Mouse (Mus musculus): ENCODE results near the gene Hnrnpdl. TPM values are rescaled to one million over a fixed set of nuclear protein-coding genes. Genes with fewer than 3 reads are reported as not detected.
A peak's percentile ranks its signal among the peaks of the same experiment; 100 is the strongest.

Hnrnpdl gene
- polyA plus RNA-seq, 1 experiment from 2014 or later: 37.8 TPM

DNA sequence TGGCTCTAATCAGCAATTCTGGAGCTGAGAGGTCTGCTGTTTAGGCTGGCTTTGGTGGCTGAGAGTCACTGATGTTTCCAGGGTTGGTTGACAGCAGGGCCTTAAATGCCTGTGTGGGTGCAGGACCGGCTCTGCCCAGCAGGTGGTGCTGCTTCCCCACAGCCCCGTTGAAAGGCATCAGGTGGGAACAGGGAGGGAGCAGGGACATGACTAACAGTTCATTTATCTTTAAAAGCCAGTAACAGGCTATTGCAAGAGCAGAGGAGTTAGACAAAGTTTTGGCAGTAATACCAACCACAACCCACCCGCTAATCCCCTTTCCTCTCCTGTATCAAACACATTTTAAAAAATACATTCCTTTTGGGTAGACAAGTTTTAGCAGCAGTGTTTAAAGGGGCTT is 30.8 kb upstream of the Hnrnpdl start:
- H3K27me3 ChIP-seq (ENCODE audit: control insufficient read depth, insufficient read depth, low read depth, low read length): no peaks in the 10 kb centered on the region
- ATAC-seq (ENCODE audit: low read depth): peak; percentile 62
- WGBS (ENCODE audit: insufficient replicate concordance): 8% methylated on average over 3 of the region's 3 CpGs
- H3K9me3 ChIP-seq (replicated peaks; ENCODE audit: control insufficient read depth, low read length): no peaks in the 10 kb centered on the region
- H3K27ac ChIP-seq (ENCODE audit: low read length): no peak overlapping the region
- no peaks in the 10 kb centered on the region; the same call in 1 of the 2 replicates for H3K36me3 ChIP-seq (ENCODE audit: control insufficient read depth, insufficient read depth)
- no peaks in the 10 kb centered on the region for H3K4me1 ChIP-seq (ENCODE audit: control insufficient read depth, low read depth, low read length)
- no peak overlapping the region for H3K4me3 ChIP-seq (ENCODE audit: low read depth, low read length)
- no peak overlapping the region for H3K9ac ChIP-seq (ENCODE audit: low read depth, low read length)
- no peak overlapping the region for H3K4me2 ChIP-seq (ENCODE audit: low read depth, low read length)

DNA sequence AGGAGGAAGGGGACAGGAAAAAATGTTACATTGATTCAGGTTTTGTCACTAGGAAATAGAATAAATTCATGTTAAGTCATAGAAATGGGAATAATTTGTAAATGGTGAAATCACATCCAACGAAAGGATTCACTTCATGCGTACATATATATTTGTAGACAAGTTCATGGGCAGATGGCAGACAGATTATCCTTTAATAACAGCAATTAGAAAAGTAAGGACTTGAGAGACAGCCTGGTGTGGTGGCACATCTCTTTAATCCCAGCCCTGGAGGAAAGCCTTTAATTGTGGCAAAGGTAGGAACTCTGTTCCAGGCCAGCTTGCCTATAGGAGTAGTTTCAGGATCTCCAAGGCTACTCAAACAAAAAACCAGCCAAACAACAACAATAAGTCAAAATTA is 30.1 kb upstream of the Hnrnpdl start:
- no peaks in the 10 kb centered on the region; the same call in 1 of the 2 replicates for H3K36me3 ChIP-seq (ENCODE audit: control insufficient read depth, insufficient read depth)
- H3K4me3 ChIP-seq (ENCODE audit: low read depth, low read length): no peak overlapping the region
- H3K27ac ChIP-seq (ENCODE audit: low read length): no peak overlapping the region
- H3K27me3 ChIP-seq (ENCODE audit: control insufficient read depth, insufficient read depth, low read depth, low read length): no peaks in the 10 kb centered on the region
- WGBS (ENCODE audit: insufficient replicate concordance): 74% methylated on average over 2 of the region's 2 CpGs
- no peak for ATAC-seq (ENCODE audit: low read depth)
- no peak overlapping the region for H3K9ac ChIP-seq (ENCODE audit: low read depth, low read length)
- H3K4me1 ChIP-seq (ENCODE audit: control insufficient read depth, low read depth, low read length): no peaks in the 10 kb centered on the region
- no peaks in the 10 kb centered on the region for H3K9me3 ChIP-seq (replicated peaks; ENCODE audit: control insufficient read depth, low read length)
- H3K4me2 ChIP-seq (ENCODE audit: low read depth, low read length): no peak overlapping the region

DNA sequence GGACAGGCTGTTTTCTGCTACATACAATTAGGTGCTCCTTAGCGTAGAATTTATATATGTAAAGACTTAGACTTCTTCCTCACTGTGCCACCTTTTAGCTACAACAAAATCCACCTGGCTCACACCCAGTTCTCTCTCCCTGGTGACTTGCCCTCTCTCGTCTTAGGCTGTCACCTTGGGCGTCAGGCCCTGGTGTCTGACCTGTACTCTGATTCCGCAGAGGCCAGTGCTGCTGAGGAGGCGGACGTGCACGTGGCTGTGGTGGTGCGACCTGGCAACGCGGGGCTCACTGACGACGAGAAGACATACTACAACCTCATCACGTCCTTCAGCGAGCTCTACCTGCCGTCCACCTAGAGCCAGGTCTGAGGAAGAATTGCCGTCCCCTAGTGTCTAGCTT is 28.1 kb upstream of the Hnrnpdl start:
- Histone ChIP-seq H3K4me3 (ENCODE audit: low read depth, low read length) (no peak overlapping the region), H3K4me2 (ENCODE audit: low read depth, low read length) (no peak overlapping the region), H3K27me3 (ENCODE audit: control insufficient read depth, insufficient read depth, low read depth, low read length) (no peaks in the 10 kb centered on the region), H3K9me3 (replicated peaks; ENCODE audit: control insufficient read depth, low read length) (no peaks in the 10 kb centered on the region), H3K9ac (ENCODE audit: low read depth, low read length) (no peak overlapping the region), H3K36me3 (ENCODE audit: control insufficient read depth, insufficient read depth) (no peaks in the 10 kb centered on the region; the same call in 1 of the 2 replicates), H3K4me1 (ENCODE audit: control insufficient read depth, low read depth, low read length) (no peaks in the 10 kb centered on the region), H3K27ac (ENCODE audit: low read length) (no peak overlapping the region)
- WGBS (ENCODE audit: insufficient replicate concordance): 79% methylated on average over 16 of the region's 16 CpGs
- no peak for ATAC-seq (ENCODE audit: low read depth)

DNA sequence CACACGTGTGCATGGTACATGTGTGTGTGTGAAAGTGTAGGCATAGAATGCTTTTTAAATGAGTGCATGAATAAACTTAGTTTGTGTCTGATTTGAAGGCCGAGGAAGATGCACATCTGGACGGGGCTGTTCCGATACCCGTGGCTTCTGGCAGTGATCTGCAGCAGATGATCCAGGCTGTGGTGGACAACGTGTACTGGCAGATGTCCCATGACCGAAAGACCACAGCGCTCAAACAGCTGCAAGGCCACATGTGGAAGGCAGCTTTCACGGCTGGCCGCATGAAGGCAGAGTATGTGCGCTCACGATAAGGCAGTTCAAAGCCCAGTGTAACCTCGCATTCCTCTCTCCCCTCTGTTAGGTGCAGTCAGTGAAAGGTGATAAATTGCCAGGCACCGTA is 21.4 kb upstream of the Hnrnpdl start:
- H3K27ac ChIP-seq (ENCODE audit: low read length): no peak overlapping the region
- no peak for ATAC-seq (ENCODE audit: low read depth)
- no peaks in the 10 kb centered on the region for H3K9me3 ChIP-seq (replicated peaks; ENCODE audit: control insufficient read depth, low read length)
- H3K4me2 ChIP-seq (ENCODE audit: low read depth, low read length): no peak overlapping the region
- no peak overlapping the region for H3K9ac ChIP-seq (ENCODE audit: low read depth, low read length)
- H3K4me3 ChIP-seq (ENCODE audit: low read depth, low read length): no peak overlapping the region
- peaks cover 2% of the 10 kb centered on the region; the same call in 1 of the 2 replicates for H3K4me1 ChIP-seq (ENCODE audit: control insufficient read depth, low read depth, low read length)
- peaks cover 10% of the 10 kb centered on the region; the same call in 1 of the 2 replicates for H3K36me3 ChIP-seq (ENCODE audit: control insufficient read depth, insufficient read depth)
- no peaks in the 10 kb centered on the region for H3K27me3 ChIP-seq (ENCODE audit: control insufficient read depth, insufficient read depth, low read depth, low read length)
- 83% methylated on average over 14 of the region's 14 CpGs for WGBS (ENCODE audit: insufficient replicate concordance)

DNA sequence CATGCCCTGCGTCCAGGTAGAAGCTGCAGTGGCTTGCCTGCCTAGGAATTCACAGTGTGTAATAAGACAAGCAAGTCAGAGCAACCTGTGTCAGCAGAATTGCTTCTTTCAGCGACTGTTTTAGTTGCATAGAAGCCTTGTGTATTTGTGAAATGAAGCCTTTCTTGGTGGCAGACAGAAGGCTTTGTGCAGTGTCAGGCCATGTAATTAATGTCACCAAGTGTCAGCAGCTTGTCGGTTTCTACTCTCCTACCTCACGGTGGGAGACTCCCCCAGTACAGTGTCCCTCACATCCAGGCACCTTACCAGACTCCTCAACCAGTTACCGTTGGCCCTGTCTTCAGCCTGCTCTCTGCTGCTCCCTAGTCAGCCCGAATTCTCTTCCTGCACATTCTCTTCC is 19.9 kb upstream of the Hnrnpdl start:
- H3K9ac ChIP-seq (ENCODE audit: low read depth, low read length): no peak overlapping the region
- no peak overlapping the region for H3K27ac ChIP-seq (ENCODE audit: low read length)
- no peak overlapping the region for H3K4me3 ChIP-seq (ENCODE audit: low read depth, low read length)
- no peaks in the 10 kb centered on the region for H3K27me3 ChIP-seq (ENCODE audit: control insufficient read depth, insufficient read depth, low read depth, low read length)
- no peak overlapping the region for H3K4me2 ChIP-seq (ENCODE audit: low read depth, low read length)
- 70% methylated on average over 6 of the region's 6 CpGs for WGBS (ENCODE audit: insufficient replicate concordance)
- no peaks in the 10 kb centered on the region for H3K9me3 ChIP-seq (replicated peaks; ENCODE audit: control insufficient read depth, low read length)
- ATAC-seq (ENCODE audit: low read depth): no peak
- peaks cover 10% of the 10 kb centered on the region; the same call in 1 of the 2 replicates for H3K36me3 ChIP-seq (ENCODE audit: control insufficient read depth, insufficient read depth)
- peaks cover 15% of the 10 kb centered on the region for H3K4me1 ChIP-seq (ENCODE audit: control insufficient read depth, low read depth, low read length)

DNA sequence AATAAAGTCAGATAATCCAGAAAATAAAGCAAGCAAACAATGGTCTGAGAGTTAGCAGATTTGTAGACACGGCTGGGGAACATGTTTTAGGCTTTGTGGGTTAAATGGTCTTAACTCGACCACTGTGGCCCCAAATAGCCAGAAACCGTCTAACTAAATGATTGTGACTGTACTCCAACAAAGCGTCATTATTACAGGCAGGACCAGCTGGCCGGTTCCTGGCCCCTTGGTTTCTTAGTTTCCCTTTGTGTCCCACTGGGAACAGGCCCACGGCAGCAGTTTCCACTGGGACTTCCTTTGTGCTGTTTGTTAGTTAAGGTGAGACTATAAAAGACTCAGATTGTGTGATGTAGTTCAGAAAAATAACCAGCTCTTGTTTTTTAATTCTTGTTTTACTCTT is 19.3 kb upstream of the Hnrnpdl start:
- WGBS (ENCODE audit: insufficient replicate concordance): 79% methylated on average over 6 of the region's 6 CpGs
- H3K36me3 ChIP-seq (ENCODE audit: control insufficient read depth, insufficient read depth): peaks cover 10% of the 10 kb centered on the region; the same call in 1 of the 2 replicates

DNA sequence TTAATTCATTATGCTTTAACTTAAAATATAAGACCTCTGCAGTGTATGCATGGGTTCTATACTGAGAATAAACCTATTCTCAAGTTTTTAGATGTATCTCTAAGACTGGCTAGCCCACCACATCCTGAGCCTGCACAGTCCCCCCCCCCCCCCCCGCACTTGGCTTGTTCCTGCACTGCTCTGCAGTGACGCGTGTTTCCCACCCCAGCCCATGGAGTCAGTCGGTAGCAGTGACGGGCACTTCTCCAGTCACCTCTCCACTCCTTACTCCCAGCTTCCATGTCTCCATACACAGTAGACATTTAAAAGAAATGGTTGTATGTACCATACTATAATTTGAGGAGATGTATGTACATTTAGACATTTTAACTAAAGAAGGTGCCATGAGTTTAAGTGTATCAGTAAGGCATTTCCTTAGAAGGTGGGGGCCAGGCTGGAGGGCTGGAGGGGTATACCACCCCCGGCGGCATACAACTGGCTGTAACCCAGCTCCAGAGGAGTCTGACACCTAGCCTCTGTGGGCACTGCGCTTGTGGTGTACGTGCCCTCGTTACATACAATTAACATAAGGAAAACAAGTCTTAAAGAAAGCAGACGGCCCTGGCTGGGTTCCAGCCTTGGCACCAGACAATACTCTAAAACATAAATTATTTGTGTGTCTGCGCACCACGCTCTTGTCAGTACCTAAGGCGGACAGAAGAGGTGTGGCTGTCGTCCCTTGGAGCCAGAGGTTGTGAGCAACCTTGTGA is 18.2 kb upstream of the Hnrnpdl start:
- WGBS (ENCODE audit: insufficient replicate concordance): 70% methylated on average over 14 of the region's 15 CpGs
- no peak for ATAC-seq (ENCODE audit: low read depth)
- H3K4me3 ChIP-seq (ENCODE audit: low read depth, low read length): no peak overlapping the region

More for the DNA sequence above, 19.3 kb upstream of the Hnrnpdl start:
- Histone ChIP-seq H3K4me3 (ENCODE audit: low read depth, low read length) (no peak overlapping the region), H3K9ac (ENCODE audit: low read depth, low read length) (no peak overlapping the region), H3K4me2 (ENCODE audit: low read depth, low read length) (no peak overlapping the region), H3K9me3 (replicated peaks; ENCODE audit: control insufficient read depth, low read length) (no peaks in the 10 kb centered on the region), H3K4me1 (ENCODE audit: control insufficient read depth, low read depth, low read length) (peaks cover 18% of the 10 kb centered on the region), H3K27me3 (ENCODE audit: control insufficient read depth, insufficient read depth, low read depth, low read length) (no peaks in the 10 kb centered on the region), H3K27ac (ENCODE audit: low read length) (no peak overlapping the region)
- ATAC-seq (ENCODE audit: low read depth): no peak

DNA sequence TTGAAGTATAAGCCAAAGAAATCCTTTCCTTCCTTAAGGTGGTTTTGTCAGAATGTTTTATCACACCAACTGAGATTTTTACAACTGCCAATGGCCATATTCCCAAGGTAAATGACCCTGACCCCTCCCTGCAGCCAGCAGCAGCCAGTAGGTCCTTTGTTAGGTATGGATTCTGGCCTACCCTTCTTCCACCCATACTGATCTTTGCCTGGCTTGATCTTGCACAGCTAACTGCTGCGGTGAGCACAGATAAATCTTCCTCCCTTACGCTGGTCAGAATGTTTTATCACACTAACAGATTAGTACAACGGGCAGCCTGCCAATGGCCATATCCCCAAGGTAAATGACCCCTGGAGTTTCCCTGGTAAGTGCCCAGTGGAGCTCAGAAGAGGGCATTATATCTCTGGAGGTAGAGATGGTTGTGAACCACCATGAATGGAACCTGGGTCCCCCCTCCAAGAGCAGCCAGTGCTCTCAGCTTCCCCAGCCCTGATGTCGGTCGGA is 16.5 kb upstream of the Hnrnpdl start:
- Histone ChIP-seq H3K4me1 (ENCODE audit: control insufficient read depth, low read depth, low read length) (peaks cover 18% of the 10 kb centered on the region), H3K9me3 (replicated peaks; ENCODE audit: control insufficient read depth, low read length) (no peaks in the 10 kb centered on the region), H3K27ac (ENCODE audit: low read length) (no peak overlapping the region), H3K4me2 (ENCODE audit: low read depth, low read length) (no peak overlapping the region), H3K9ac (ENCODE audit: low read depth, low read length) (no peak overlapping the region), H3K36me3 (ENCODE audit: control insufficient read depth, insufficient read depth) (peaks cover 7% of the 10 kb centered on the region; the same call in 1 of the 2 replicates), H3K27me3 (ENCODE audit: control insufficient read depth, insufficient read depth, low read depth, low read length) (no peaks in the 10 kb centered on the region), H3K4me3 (ENCODE audit: low read depth, low read length) (no peak overlapping the region)
- ATAC-seq (ENCODE audit: low read depth): no peak; the same call in 1 of the 2 replicates
- 52% methylated on average over 5 of the region's 5 CpGs for WGBS (ENCODE audit: insufficient replicate concordance)

More for the DNA sequence above, 18.2 kb upstream of the Hnrnpdl start:
- no peaks in the 10 kb centered on the region for H3K27me3 ChIP-seq (ENCODE audit: control insufficient read depth, insufficient read depth, low read depth, low read length)
- H3K4me2 ChIP-seq (ENCODE audit: low read depth, low read length): no peak overlapping the region
- H3K27ac ChIP-seq (ENCODE audit: low read length): no peak overlapping the region
- no peaks in the 10 kb centered on the region for H3K9me3 ChIP-seq (replicated peaks; ENCODE audit: control insufficient read depth, low read length)
- H3K9ac ChIP-seq (ENCODE audit: low read depth, low read length): no peak overlapping the region
- peaks cover 18% of the 10 kb centered on the region for H3K4me1 ChIP-seq (ENCODE audit: control insufficient read depth, low read depth, low read length)
- H3K36me3 ChIP-seq (ENCODE audit: control insufficient read depth, insufficient read depth): peaks cover 13% of the 10 kb centered on the region; the same call in 1 of the 2 replicates
